Mouse (Mus musculus) spleen, adult 2 months (tissue): ENCODE measurements around the gene Thsd7a.

Source experiments
- CTCF ChIP-seq: fragments of 200-500 bp; IDR thresholded peaks from 2 replicates; pipeline ENCODE4 v1.5.1; 2011; ENCODE audit warnings: mild to moderate bottlenecking, inconsistent platforms; ENCODE audit not compliant: insufficient read depth, insufficient read length, insufficient replicate concordance; ENCODE audit errors: extremely low read depth
- POLR2A ChIP-seq: fragments of 200-500 bp; IDR thresholded peaks from 2 replicates; pipeline ENCODE4 v1.6.1; 2011; ENCODE audit warnings: low read depth, low read length, inconsistent platforms

DNA sequence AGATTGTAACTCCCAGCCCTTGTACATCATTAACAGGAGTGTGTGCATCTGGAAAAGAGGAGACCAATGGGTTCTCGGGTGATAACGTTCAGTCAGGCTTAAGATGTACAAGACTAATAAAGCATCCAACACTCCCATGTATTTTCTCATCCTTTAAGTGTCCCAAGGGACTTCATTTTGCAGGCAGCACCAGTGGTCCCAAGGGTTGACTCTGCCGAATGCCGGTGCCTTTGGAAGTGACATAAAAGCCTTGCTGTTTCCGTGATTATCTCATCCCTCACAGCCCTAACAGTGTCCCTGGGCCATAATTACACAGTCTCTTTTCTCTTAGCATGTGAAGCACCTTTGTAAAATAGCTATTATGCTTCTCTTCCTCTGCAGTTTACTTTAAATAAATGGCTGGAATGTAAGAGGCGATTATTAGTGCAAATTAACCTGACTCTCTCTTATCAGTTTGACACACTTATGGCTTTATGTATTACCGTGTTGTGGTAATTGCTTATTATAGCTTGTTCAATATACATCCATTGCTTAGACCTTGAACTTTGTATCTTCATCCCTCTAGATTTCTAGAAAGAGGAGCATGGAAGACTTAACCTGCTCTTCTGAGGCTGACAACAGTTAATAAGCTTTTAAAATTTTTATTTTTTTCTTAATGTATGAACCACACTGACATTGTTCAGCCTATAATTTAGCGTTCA, 35.9 kb upstream of the Thsd7a start:
- no peak for TF ChIP-seq POLR2A
- no peak for TF ChIP-seq CTCF
